Mouse (Mus musculus): ENCODE measurements around the gene Aoc3. TPM values are rescaled to one million over a fixed set of nuclear protein-coding genes. Genes with fewer than 3 reads are reported as not detected.

The Aoc3 gene
- polyA plus RNA-seq, 1 experiment from 2014 or later, result 5.1 TPM

DNA sequence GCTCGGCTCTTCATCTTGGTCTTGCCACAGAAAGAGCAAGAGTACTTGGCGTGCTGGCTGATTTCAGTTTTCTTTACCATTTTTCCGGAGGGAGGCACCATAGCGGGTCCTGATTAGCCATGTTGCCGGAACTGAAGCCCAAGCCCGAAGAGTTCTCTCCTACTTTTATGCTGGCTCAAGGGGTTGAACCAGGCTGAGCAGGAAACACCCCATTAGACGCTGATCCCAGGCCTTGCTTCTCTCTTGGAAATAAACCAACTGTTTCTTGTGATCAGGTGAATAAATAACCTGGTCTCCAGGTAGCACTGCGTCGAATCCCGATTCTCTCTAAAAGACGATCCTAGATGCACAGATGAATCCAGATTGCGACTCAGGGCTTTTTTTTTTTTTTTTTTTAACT lies 23.0 kb downstream of the Aoc3 start:
- no peak for TF ChIP-seq CTCF (IDR thresholded peaks at IDR 0.05; ENCODE audit: low read depth)
- TF ChIP-seq EP300 (optimal IDR thresholded peaks at IDR 0.05), result no peak
- H3K36me3 ChIP-seq (ENCODE audit: control insufficient read depth, insufficient read depth, low read length), result no peaks in the 10 kb centered on the region
- no peaks in the 10 kb centered on the region for H3K4me1 ChIP-seq (replicated peaks; ENCODE audit: control insufficient read depth, insufficient read depth)
- H3K27me3 ChIP-seq (ENCODE audit: control insufficient read depth, insufficient read depth, low read length), result no peaks in the 10 kb centered on the region
- H3K9me3 ChIP-seq (ENCODE audit: control insufficient read depth, low read length), result no peaks in the 10 kb centered on the region
- 88% methylated on average over 12 of the region's 12 CpGs for WGBS
- DNase-seq (ENCODE audit: low spot score) (no peak), ATAC-seq (ENCODE audit: low FRiP score, low TSS enrichment) (no peak)
- no peak overlapping the region for H3K9ac ChIP-seq (ENCODE audit: low read length)
- no peak overlapping the region for H3K27ac ChIP-seq (replicated peaks)
- no peak overlapping the region for H3K4me2 ChIP-seq (replicated peaks; ENCODE audit: low read depth)
- no peak overlapping the region for H3K4me3 ChIP-seq (ENCODE audit: low read depth, low read length)

DNA sequence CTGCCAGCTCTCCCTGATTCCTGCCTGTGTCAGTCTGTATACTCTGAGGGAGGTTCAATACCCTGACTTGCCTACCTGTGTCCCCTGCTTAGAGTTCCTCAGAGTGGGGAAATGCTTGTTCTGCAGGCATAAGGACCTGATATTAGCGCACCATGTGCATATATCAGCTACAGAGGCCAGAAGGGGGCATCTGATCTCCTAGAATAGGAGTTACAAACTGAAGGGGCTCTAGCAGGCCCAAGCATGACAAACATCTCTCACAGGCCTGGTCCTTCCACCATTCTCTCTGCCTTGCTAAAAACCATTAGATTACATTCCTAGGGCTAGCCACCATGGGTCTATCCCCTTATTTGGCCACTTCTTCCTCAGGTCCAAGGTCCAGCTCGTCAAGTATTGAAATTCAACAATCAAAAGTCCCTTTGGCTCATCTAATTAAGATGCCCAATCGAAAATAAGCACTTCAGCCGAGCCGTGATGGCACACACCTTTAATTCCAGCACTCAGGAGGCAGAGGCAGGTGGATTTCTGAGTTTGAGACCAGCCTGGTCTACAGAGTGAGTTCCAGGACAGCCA lies 24.1 kb downstream of the Aoc3 start:
- Histone ChIP-seq H3K4me2 (replicated peaks; ENCODE audit: low read depth) (no peak overlapping the region), H3K4me1 (replicated peaks; ENCODE audit: control insufficient read depth, insufficient read depth) (no peaks in the 10 kb centered on the region), H3K27me3 (ENCODE audit: control insufficient read depth, insufficient read depth, low read length) (no peaks in the 10 kb centered on the region), H3K27ac (replicated peaks) (no peak overlapping the region), H3K9me3 (ENCODE audit: control insufficient read depth, low read length) (no peaks in the 10 kb centered on the region), H3K9ac (ENCODE audit: low read length) (no peak overlapping the region), H3K36me3 (ENCODE audit: control insufficient read depth, insufficient read depth, low read length) (no peaks in the 10 kb centered on the region), H3K4me3 (ENCODE audit: low read depth, low read length) (no peak overlapping the region)
- WGBS, result 83% methylated on average over 5 of the region's 5 CpGs
- no peak for DNase-seq (ENCODE audit: low spot score)
- peak; percentile 44 for TF ChIP-seq CTCF (IDR thresholded peaks at IDR 0.05; ENCODE audit: low read depth)
- no peak for TF ChIP-seq EP300 (optimal IDR thresholded peaks at IDR 0.05)
- ATAC-seq (ENCODE audit: low FRiP score, low TSS enrichment), result no peak

DNA sequence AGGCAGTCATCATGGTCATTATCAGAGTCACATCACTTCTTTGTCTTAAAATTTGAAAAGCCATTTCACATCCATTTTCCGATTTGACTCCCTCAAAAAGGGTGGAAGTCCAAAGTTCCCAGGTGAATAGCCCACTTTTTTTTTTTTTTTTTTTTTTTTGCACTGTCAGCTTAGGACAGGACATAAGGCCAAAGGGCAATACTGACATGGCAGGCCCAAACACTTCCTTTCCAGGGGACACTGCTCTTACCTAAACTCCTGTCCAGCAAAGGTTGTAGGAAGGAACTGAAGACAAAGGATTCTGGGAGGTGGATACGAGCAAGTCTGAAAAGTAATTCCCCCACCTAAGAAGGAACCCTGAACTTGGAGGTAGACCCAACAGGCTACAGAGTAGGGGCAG lies 25.5 kb downstream of the Aoc3 start:
- ATAC-seq (ENCODE audit: low FRiP score, low TSS enrichment) (no peak), DNase-seq (ENCODE audit: low spot score) (no peak)
- Histone ChIP-seq H3K4me1 (replicated peaks; ENCODE audit: control insufficient read depth, insufficient read depth) (no peaks in the 10 kb centered on the region), H3K4me3 (ENCODE audit: low read depth, low read length) (no peak overlapping the region), H3K4me2 (replicated peaks; ENCODE audit: low read depth) (no peak overlapping the region), H3K27me3 (ENCODE audit: control insufficient read depth, insufficient read depth, low read length) (no peaks in the 10 kb centered on the region), H3K9ac (ENCODE audit: low read length) (no peak overlapping the region), H3K27ac (replicated peaks) (no peak overlapping the region), H3K36me3 (ENCODE audit: control insufficient read depth, insufficient read depth, low read length) (no peaks in the 10 kb centered on the region), H3K9me3 (ENCODE audit: control insufficient read depth, low read length) (no peaks in the 10 kb centered on the region)
- WGBS, result 83% methylated on average over 2 of the region's 2 CpGs
- TF ChIP-seq EP300 (optimal IDR thresholded peaks at IDR 0.05), result no peak
- TF ChIP-seq CTCF (IDR thresholded peaks at IDR 0.05; ENCODE audit: low read depth), result no peak

DNA sequence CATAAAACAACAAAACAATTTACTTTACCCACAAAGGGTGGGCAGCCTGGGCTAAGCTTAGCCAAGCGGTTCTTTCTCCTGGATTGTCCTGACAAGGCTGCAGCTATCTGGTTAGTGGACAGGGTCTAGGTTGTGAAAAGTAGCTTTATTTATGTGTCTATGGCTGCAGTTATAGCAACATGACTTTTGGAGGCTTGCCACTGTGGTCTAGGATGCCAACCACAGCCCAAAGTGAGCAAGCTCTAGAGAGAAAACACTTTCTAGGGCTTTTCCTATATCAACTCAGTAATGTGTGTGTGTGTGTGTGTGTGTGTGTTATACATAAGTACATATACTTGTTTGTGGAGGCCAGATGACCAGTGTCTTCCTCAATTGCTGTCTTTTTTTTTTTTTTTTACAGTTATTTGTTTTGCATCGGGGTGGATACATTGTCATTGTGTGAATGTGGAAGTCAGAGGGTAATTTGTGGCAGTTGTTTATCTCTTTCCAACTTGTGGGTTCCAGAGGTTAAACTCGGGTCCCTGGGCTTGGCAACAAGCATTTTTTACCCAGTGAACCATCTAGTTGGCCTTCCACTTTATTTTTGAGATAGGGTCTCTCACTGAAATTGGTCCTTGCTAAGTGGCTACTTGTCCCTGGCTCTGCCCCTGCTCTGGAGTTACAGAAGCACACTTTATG lies 27.2 kb downstream of the Aoc3 start:
- Histone ChIP-seq H3K4me3 (ENCODE audit: low read depth, low read length) (no peak overlapping the region), H3K27ac (replicated peaks) (no peak overlapping the region), H3K4me1 (replicated peaks; ENCODE audit: control insufficient read depth, insufficient read depth) (no peaks in the 10 kb centered on the region), H3K36me3 (ENCODE audit: control insufficient read depth, insufficient read depth, low read length) (no peaks in the 10 kb centered on the region), H3K9ac (ENCODE audit: low read length) (no peak overlapping the region), H3K27me3 (ENCODE audit: control insufficient read depth, insufficient read depth, low read length) (no peaks in the 10 kb centered on the region), H3K4me2 (replicated peaks; ENCODE audit: low read depth) (no peak overlapping the region), H3K9me3 (ENCODE audit: control insufficient read depth, low read length) (no peaks in the 10 kb centered on the region)
- TF ChIP-seq CTCF (IDR thresholded peaks at IDR 0.05; ENCODE audit: low read depth) (no peak), EP300 (optimal IDR thresholded peaks at IDR 0.05) (no peak)
- 69% methylated on average over 3 of the region's 3 CpGs for WGBS
- ATAC-seq (ENCODE audit: low FRiP score, low TSS enrichment), result no peak
- no peak for DNase-seq (ENCODE audit: low spot score)

DNA sequence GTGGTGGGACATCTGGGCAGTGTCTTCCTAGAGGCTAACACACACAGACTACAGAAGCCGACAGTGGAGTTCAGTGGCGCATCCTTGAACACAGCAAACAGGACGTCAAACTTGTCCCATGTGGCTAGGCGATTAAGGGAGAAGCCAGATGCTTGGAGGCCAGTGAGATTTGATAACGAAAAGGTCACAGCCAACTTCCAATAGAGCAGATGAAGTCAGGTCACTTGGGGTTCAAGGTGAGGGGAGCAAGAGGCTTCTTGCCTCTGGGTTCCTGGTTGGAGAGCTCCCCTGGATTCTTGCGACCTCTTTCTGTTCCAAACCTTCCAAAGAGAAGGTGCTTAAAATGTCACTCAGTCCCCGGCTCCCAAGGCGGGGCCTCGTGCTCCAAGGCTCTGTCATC lies 29.4 kb downstream of the Aoc3 start:
- no peaks in the 10 kb centered on the region for H3K36me3 ChIP-seq (ENCODE audit: control insufficient read depth, insufficient read depth, low read length)
- no peak overlapping the region for H3K4me3 ChIP-seq (ENCODE audit: low read depth, low read length)
- 61% methylated on average over 9 of the region's 9 CpGs for WGBS
- H3K27ac ChIP-seq (replicated peaks), result no peak overlapping the region; the same call in 1 of the 2 replicates
- no peak overlapping the region for H3K4me2 ChIP-seq (replicated peaks; ENCODE audit: low read depth)
- H3K4me1 ChIP-seq (replicated peaks; ENCODE audit: control insufficient read depth, insufficient read depth), result no peaks in the 10 kb centered on the region
- no peak for ATAC-seq (ENCODE audit: low FRiP score, low TSS enrichment)
- DNase-seq (ENCODE audit: low spot score), result no peak
- TF ChIP-seq CTCF (IDR thresholded peaks at IDR 0.05; ENCODE audit: low read depth), result no peak
- no peak for TF ChIP-seq EP300 (optimal IDR thresholded peaks at IDR 0.05)
- no peaks in the 10 kb centered on the region for H3K27me3 ChIP-seq (ENCODE audit: control insufficient read depth, insufficient read depth, low read length)
- no peaks in the 10 kb centered on the region for H3K9me3 ChIP-seq (ENCODE audit: control insufficient read depth, low read length)
- H3K9ac ChIP-seq (ENCODE audit: low read length), result no peak overlapping the region

DNA sequence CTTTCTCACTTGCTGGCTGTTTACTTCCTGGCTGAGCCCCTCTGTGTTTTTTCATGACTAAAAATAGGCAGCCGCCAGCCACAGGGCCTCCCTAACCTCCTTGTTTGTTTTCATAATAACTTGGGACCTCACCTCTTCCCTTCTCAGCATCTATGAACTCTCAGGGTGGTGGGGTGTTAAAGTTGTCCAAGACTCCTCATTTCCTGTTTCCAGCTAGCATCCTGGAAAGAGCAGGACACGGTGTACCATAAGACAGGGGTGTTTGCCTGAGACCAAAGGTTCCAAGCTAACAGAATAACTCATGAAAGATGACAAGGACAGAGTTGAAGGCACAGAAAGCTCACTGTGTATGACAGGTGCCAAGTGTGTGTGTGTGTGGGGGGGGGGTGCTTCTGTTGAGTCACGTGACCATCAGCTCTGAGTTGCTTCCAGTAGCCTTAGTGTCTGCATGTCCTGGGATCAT lies 30.3 kb downstream of the Aoc3 start:
- no peaks in the 10 kb centered on the region for H3K4me1 ChIP-seq (replicated peaks; ENCODE audit: control insufficient read depth, insufficient read depth)
- no peaks in the 10 kb centered on the region for H3K9me3 ChIP-seq (ENCODE audit: control insufficient read depth, low read length)
- no peak overlapping the region for H3K4me2 ChIP-seq (replicated peaks; ENCODE audit: low read depth)
- H3K9ac ChIP-seq (ENCODE audit: low read length), result no peak overlapping the region
- H3K27me3 ChIP-seq (ENCODE audit: control insufficient read depth, insufficient read depth, low read length), result no peaks in the 10 kb centered on the region
- WGBS, result 34% methylated on average over 3 of the region's 3 CpGs
- H3K27ac ChIP-seq (replicated peaks), result no peak overlapping the region; the same call in 1 of the 2 replicates
- no peak; the same call in 1 of the 2 replicates for ATAC-seq (ENCODE audit: low FRiP score, low TSS enrichment)
- TF ChIP-seq EP300 (optimal IDR thresholded peaks at IDR 0.05), result no peak
- TF ChIP-seq CTCF (IDR thresholded peaks at IDR 0.05; ENCODE audit: low read depth), result no peak
- H3K36me3 ChIP-seq (ENCODE audit: control insufficient read depth, insufficient read depth, low read length), result no peaks in the 10 kb centered on the region
- no peak for DNase-seq (ENCODE audit: low spot score)
- H3K4me3 ChIP-seq (ENCODE audit: low read depth, low read length), result no peak overlapping the region
